Mouse (Mus musculus): ENCODE measurements around the gene Ltbp1. TPM values are rescaled to one million over a fixed set of nuclear protein-coding genes. Genes with fewer than 3 reads are reported as not detected.

The Ltbp1 gene
- polyA plus RNA-seq, 1 experiment from 2014 or later: 1.6 TPM

GRCm38 (mm10) chr17:75378256-75378871, 373.0 kb downstream of the Ltbp1 start:
- Histone ChIP-seq H3K4me1 (ENCODE audit: control insufficient read depth, insufficient read depth, low read depth, low read length) (no peaks in the 10 kb centered on the region; the same call in 1 of the 2 replicates), H3K36me3 (ENCODE audit: control insufficient read depth, insufficient read depth, low read length) (no peaks in the 10 kb centered on the region), H3K27me3 (replicated peaks; ENCODE audit: control insufficient read depth, insufficient read depth, low read length) (no peaks in the 10 kb centered on the region), H3K9ac (ENCODE audit: low read depth, low read length) (no peak overlapping the region), H3K4me2 (ENCODE audit: low read length) (no peak overlapping the region), H3K27ac (ENCODE audit: low read depth, low read length) (no peak overlapping the region), H3K4me3 (ENCODE audit: low read length) (no peak overlapping the region), H3K9me3 (ENCODE audit: control insufficient read depth, low read length) (no peaks in the 10 kb centered on the region)
- 78% methylated on average over 9 of the region's 9 CpGs for WGBS
- ATAC-seq: no peak

GRCm38 (mm10) chr17:75380167-75380566, 374.8 kb downstream of the Ltbp1 start:
- Histone ChIP-seq H3K27ac (ENCODE audit: low read depth, low read length) (no peak overlapping the region), H3K36me3 (ENCODE audit: control insufficient read depth, insufficient read depth, low read length) (no peaks in the 10 kb centered on the region), H3K9ac (ENCODE audit: low read depth, low read length) (no peak overlapping the region), H3K4me2 (ENCODE audit: low read length) (no peak overlapping the region), H3K4me3 (ENCODE audit: low read length) (no peak overlapping the region), H3K4me1 (ENCODE audit: control insufficient read depth, insufficient read depth, low read depth, low read length) (no peaks in the 10 kb centered on the region; the same call in 1 of the 2 replicates), H3K9me3 (ENCODE audit: control insufficient read depth, low read length) (no peaks in the 10 kb centered on the region), H3K27me3 (replicated peaks; ENCODE audit: control insufficient read depth, insufficient read depth, low read length) (no peaks in the 10 kb centered on the region)
- ATAC-seq: peak; percentile 84
- 37% methylated on average over 2 of the region's 2 CpGs for WGBS

GRCm38 (mm10) chr17:75388402-75388801, 383.0 kb downstream of the Ltbp1 start:
- no peaks in the 10 kb centered on the region for H3K27me3 ChIP-seq (replicated peaks; ENCODE audit: control insufficient read depth, insufficient read depth, low read length)
- H3K4me3 ChIP-seq (ENCODE audit: low read length): no peak overlapping the region
- WGBS: 79% methylated on average over 4 of the region's 4 CpGs
- H3K36me3 ChIP-seq (ENCODE audit: control insufficient read depth, insufficient read depth, low read length): no peaks in the 10 kb centered on the region
- H3K27ac ChIP-seq (ENCODE audit: low read depth, low read length): no peak overlapping the region
- H3K4me2 ChIP-seq (ENCODE audit: low read length): no peak overlapping the region
- no peaks in the 10 kb centered on the region for H3K9me3 ChIP-seq (ENCODE audit: control insufficient read depth, low read length)
- no peak for ATAC-seq
- H3K4me1 ChIP-seq (ENCODE audit: control insufficient read depth, insufficient read depth, low read depth, low read length): no peaks in the 10 kb centered on the region
- H3K9ac ChIP-seq (ENCODE audit: low read depth, low read length): no peak overlapping the region

GRCm38 (mm10) chr17:75390142-75390541, 384.8 kb downstream of the Ltbp1 start:
- ATAC-seq: no peak
- Histone ChIP-seq H3K9ac (ENCODE audit: low read depth, low read length) (no peak overlapping the region), H3K27me3 (replicated peaks; ENCODE audit: control insufficient read depth, insufficient read depth, low read length) (no peaks in the 10 kb centered on the region), H3K9me3 (ENCODE audit: control insufficient read depth, low read length) (no peaks in the 10 kb centered on the region), H3K36me3 (ENCODE audit: control insufficient read depth, insufficient read depth, low read length) (no peaks in the 10 kb centered on the region), H3K4me2 (ENCODE audit: low read length) (no peak overlapping the region), H3K4me1 (ENCODE audit: control insufficient read depth, insufficient read depth, low read depth, low read length) (no peaks in the 10 kb centered on the region), H3K4me3 (ENCODE audit: low read length) (no peak overlapping the region), H3K27ac (ENCODE audit: low read depth, low read length) (no peak overlapping the region)
- 69% methylated on average over 10 of the region's 10 CpGs for WGBS

- ATAC-seq: no peak
- Histone ChIP-seq H3K9ac (ENCODE audit: low read depth, low read length) (no peak overlapping the region), H3K27ac (ENCODE audit: low read depth, low read length) (no peak overlapping the region), H3K4me3 (ENCODE audit: low read length) (no peak overlapping the region), H3K4me2 (ENCODE audit: low read length) (no peak overlapping the region), H3K4me1 (ENCODE audit: control insufficient read depth, insufficient read depth, low read depth, low read length) (no peaks in the 10 kb centered on the region), H3K36me3 (ENCODE audit: control insufficient read depth, insufficient read depth, low read length) (no peaks in the 10 kb centered on the region), H3K27me3 (replicated peaks; ENCODE audit: control insufficient read depth, insufficient read depth, low read length) (no peaks in the 10 kb centered on the region), H3K9me3 (ENCODE audit: control insufficient read depth, low read length) (no peaks in the 10 kb centered on the region)
- 94% methylated on average over 6 of the region's 6 CpGs for whole genome bisulfite sequencing
Observed at GRCm38 (mm10) chr17:75391429-75392192, 386.2 kb downstream of the Ltbp1 start.

GRCm38 (mm10) chr17:75406405-75406804, 401.0 kb downstream of the Ltbp1 start:
- Histone ChIP-seq H3K27ac (ENCODE audit: low read depth, low read length) (no peak overlapping the region), H3K36me3 (ENCODE audit: control insufficient read depth, insufficient read depth, low read length) (no peaks in the 10 kb centered on the region), H3K4me2 (ENCODE audit: low read length) (no peak overlapping the region), H3K4me1 (ENCODE audit: control insufficient read depth, insufficient read depth, low read depth, low read length) (no peaks in the 10 kb centered on the region), H3K9ac (ENCODE audit: low read depth, low read length) (no peak overlapping the region), H3K4me3 (ENCODE audit: low read length) (no peak overlapping the region), H3K9me3 (ENCODE audit: control insufficient read depth, low read length) (no peaks in the 10 kb centered on the region), H3K27me3 (replicated peaks; ENCODE audit: control insufficient read depth, insufficient read depth, low read length) (no peaks in the 10 kb centered on the region)
- peak; percentile 45; the same call in 1 of the 2 replicates for ATAC-seq
- 27% methylated on average over 4 of the region's 4 CpGs for WGBS

GRCm38 (mm10) chr17:75416861-75417260, 411.5 kb downstream of the Ltbp1 start:
- no peak overlapping the region for H3K4me2 ChIP-seq (ENCODE audit: low read length)
- ATAC-seq: no peak
- no peaks in the 10 kb centered on the region for H3K4me1 ChIP-seq (ENCODE audit: control insufficient read depth, insufficient read depth, low read depth, low read length)
- no peak overlapping the region for H3K27ac ChIP-seq (ENCODE audit: low read depth, low read length)
- H3K9ac ChIP-seq (ENCODE audit: low read depth, low read length): no peak overlapping the region
- no peaks in the 10 kb centered on the region for H3K36me3 ChIP-seq (ENCODE audit: control insufficient read depth, insufficient read depth, low read length)
- 89% methylated on average over 3 of the region's 3 CpGs for WGBS
- H3K4me3 ChIP-seq (ENCODE audit: low read length): no peak overlapping the region
- no peaks in the 10 kb centered on the region; the same call in 1 of the 2 replicates for H3K9me3 ChIP-seq (ENCODE audit: control insufficient read depth, low read length)
- H3K27me3 ChIP-seq (replicated peaks; ENCODE audit: control insufficient read depth, insufficient read depth, low read length): no peaks in the 10 kb centered on the region

GRCm38 (mm10) chr17:75434152-75434551, 428.8 kb downstream of the Ltbp1 start:
- Histone ChIP-seq H3K4me2 (ENCODE audit: low read length) (no peak overlapping the region), H3K9ac (ENCODE audit: low read depth, low read length) (no peak overlapping the region), H3K4me3 (ENCODE audit: low read length) (no peak overlapping the region), H3K27me3 (replicated peaks; ENCODE audit: control insufficient read depth, insufficient read depth, low read length) (no peaks in the 10 kb centered on the region), H3K9me3 (ENCODE audit: control insufficient read depth, low read length) (no peaks in the 10 kb centered on the region), H3K4me1 (ENCODE audit: control insufficient read depth, insufficient read depth, low read depth, low read length) (no peaks in the 10 kb centered on the region), H3K36me3 (ENCODE audit: control insufficient read depth, insufficient read depth, low read length) (no peaks in the 10 kb centered on the region), H3K27ac (ENCODE audit: low read depth, low read length) (no peak overlapping the region)
- 90% methylated on average over 2 of the region's 2 CpGs for WGBS
- no peak for ATAC-seq

GRCm38 (mm10) chr17:75434871-75435270, 429.5 kb downstream of the Ltbp1 start:
- Histone ChIP-seq H3K4me2 (ENCODE audit: low read length) (no peak overlapping the region), H3K9me3 (ENCODE audit: control insufficient read depth, low read length) (no peaks in the 10 kb centered on the region), H3K4me1 (ENCODE audit: control insufficient read depth, insufficient read depth, low read depth, low read length) (no peaks in the 10 kb centered on the region), H3K9ac (ENCODE audit: low read depth, low read length) (no peak overlapping the region), H3K36me3 (ENCODE audit: control insufficient read depth, insufficient read depth, low read length) (no peaks in the 10 kb centered on the region), H3K27me3 (replicated peaks; ENCODE audit: control insufficient read depth, insufficient read depth, low read length) (no peaks in the 10 kb centered on the region), H3K4me3 (ENCODE audit: low read length) (no peak overlapping the region), H3K27ac (ENCODE audit: low read depth, low read length) (no peak overlapping the region)
- no peak for ATAC-seq
- 85% methylated on average over 3 of the region's 3 CpGs for WGBS

Data from hindbrain, embryonic 16.5 days (tissue).